Mouse (Mus musculus) T-helper 17 cell (primary cell): Measurements from ENCODE around the gene Klf6.

Experiments
- in situ Hi-C, 2 experiments: fragments of 300-600 bp; cut with MboI, MseI; formaldehyde crosslinking; loops; 1 replicate in 1 of 2; 2 replicates in 1 of 2; pipeline ENCODE4 v1.15.1; 2025; ENCODE audit warnings: high pct_unique_total_duplicates in 2 of 2

The Klf6 gene

GRCm38 (mm10) chr13:5894910-5895309, 33.6 kb downstream of the Klf6 start:
- in situ Hi-C loops, result loop anchor here (10.0 to 25.0 kb wide), 2 partner anchors 90 to 567 kb away; no protein-coding TSS in a partner anchor

- in situ Hi-C loops, result loop anchor here (10.0 to 25.0 kb wide), 2 partner anchors 89 to 566 kb away; no protein-coding TSS in a partner anchor
Observed at GRCm38 (mm10) chr13:5895851-5896250, 34.6 kb downstream of the Klf6 start.

- in situ Hi-C loops, result loop anchor here (10.0 to 25.0 kb wide), 2 partner anchors 87 to 565 kb away; no protein-coding TSS in a partner anchor
Observed at GRCm38 (mm10) chr13:5897176-5897959, 36.1 kb downstream of the Klf6 start.

GRCm38 (mm10) chr13:5899021-5899420, 37.7 kb downstream of the Klf6 start:
- in situ Hi-C loops, result loop anchor here (10.0 to 25.0 kb wide), 2 partner anchors 86 to 563 kb away; no protein-coding TSS in a partner anchor

GRCm38 (mm10) chr13:5899641-5900040, 38.4 kb downstream of the Klf6 start:
- in situ Hi-C loops, result loop anchor here (10.0 to 25.0 kb wide), 3 partner anchors 85 to 962 kb away; no protein-coding TSS in a partner anchor

GRCm38 (mm10) chr13:5913201-5913600, 51.9 kb downstream of the Klf6 start:
- in situ Hi-C loops, result loop anchor here in 1 of 2 experiments (25.0 kb wide), 1 partner anchor 976 kb away; no protein-coding TSS in a partner anchor

- in situ Hi-C loops, result loop anchor here in 1 of 2 experiments (25.0 kb wide), 1 partner anchor 980 kb away; no protein-coding TSS in a partner anchor
Observed at GRCm38 (mm10) chr13:5917360-5917759, 56.1 kb downstream of the Klf6 start.

GRCm38 (mm10) chr13:5919966-5920365, 58.7 kb downstream of the Klf6 start:
- in situ Hi-C loops, result loop anchor here in 1 of 2 experiments (25.0 kb wide), 1 partner anchor 983 kb away; no protein-coding TSS in a partner anchor
